Mouse (Mus musculus): ENCODE measurements at regions not wholly inside any gene's neighbourhood (a gene's known extent, or its start where the extent isn't known, plus 50 kb on each side); places are given as distances from the start of the nearest gene placed in this dataset.

DNA sequence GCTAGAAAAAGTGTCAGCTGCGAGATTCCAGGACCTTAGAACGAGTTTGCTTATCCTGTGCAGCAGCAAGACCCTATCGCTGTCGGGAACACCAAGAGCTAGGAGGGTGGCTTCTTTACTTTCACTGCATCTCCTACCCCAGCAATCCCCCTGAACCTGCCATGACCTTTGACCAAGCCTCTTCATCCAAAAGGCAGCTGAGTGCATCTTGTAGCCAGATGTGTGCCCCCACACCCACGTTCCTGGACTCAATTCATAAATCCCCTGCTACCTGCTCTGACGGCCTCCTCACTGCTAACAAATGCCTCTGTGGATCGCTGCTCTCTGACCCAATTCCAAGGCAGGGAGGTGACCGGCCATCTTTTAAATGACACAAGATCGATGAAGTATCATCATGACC, 107.7 kb upstream of the Rab11fip2 start:
- TF ChIP-seq CTCF (IDR thresholded peaks at IDR 0.05; ENCODE audit: borderline replicate concordance, control insufficient read depth, extremely low read depth, insufficient read depth, low read length, poor library complexity), result no peak
- TF ChIP-seq POLR2A (IDR thresholded peaks at IDR 0.05; ENCODE audit: control insufficient read depth, extremely low read depth, insufficient read depth, low read length, poor library complexity), result no peak

Data from thymus, adult 2 months (tissue).